Mouse (Mus musculus): ENCODE measurements around the gene Cbfb. TPM values are rescaled to one million over a fixed set of nuclear protein-coding genes. Genes with fewer than 3 reads are reported as not detected.

Gene Cbfb
- total and polyA plus RNA-seq, 3 experiments, result 31.4 to 182 (median 81.9) TPM

DNA sequence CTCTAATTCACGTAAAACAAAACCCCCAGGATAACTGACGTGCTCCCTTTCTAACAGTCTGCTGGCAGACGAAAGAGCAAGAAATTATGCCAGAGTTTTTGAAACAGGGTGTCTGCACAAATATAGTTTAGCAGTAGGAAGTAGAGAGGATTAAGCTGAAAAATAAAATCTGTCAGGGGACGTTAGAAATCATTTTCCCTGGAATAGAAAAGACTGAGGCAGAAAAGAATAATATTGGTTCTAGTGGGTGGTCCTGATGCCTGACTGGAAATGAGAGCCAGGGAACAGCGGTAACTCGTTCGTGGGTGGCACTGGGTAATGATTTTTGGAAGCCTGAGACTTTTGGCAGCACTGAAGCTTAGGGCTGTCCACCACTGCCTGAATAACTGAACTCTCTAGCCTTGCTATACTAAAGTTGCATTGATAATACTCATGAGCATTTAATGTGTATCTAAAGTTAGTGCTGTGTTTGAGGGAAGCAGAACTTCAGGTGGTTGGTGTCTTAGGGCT, 36.3 kb downstream of the Cbfb start:
- H3K9me3 ChIP-seq (replicated peaks), result no peaks in the 10 kb centered on the region
- H3K36me3 ChIP-seq (replicated peaks), result peaks cover 63% of the 10 kb centered on the region
- H3K4me1 ChIP-seq (ENCODE audit: insufficient read depth, low read depth, low read length), result peaks cover 3% of the 10 kb centered on the region; the same call in 1 of the 2 replicates
- no peak overlapping the region for H3K4me3 ChIP-seq (ENCODE audit: low read depth, low read length)
- TF ChIP-seq TAL1 (conservative IDR thresholded peaks at IDR 0.05; ENCODE audit: low read depth, low read length) (no peak), POLR2AphosphoS5 (IDR thresholded peaks at IDR 0.05; ENCODE audit: insufficient replicate concordance, low read depth, low read length) (no peak), GATA2 (IDR thresholded peaks at IDR 0.05; ENCODE audit: borderline replicate concordance, low read depth, low read length) (no peak), CTCF (IDR thresholded peaks at IDR 0.05; ENCODE audit: low read depth, low read length) (no peak), GATA1 (IDR thresholded peaks at IDR 0.05; ENCODE audit: borderline replicate concordance, low read length) (no peak)
- no peak for DNase-seq (ENCODE audit: low spot score)
- no peak for ATAC-seq (ENCODE audit: extremely low read depth, insufficient number of reproducible peaks, low FRiP score, poor library complexity, severe bottlenecking)
- H3K27me3 ChIP-seq (ENCODE audit: insufficient read depth, low read length), result no peaks in the 10 kb centered on the region

- H3K36me3 ChIP-seq (replicated peaks), result peaks cover 60% of the 10 kb centered on the region
Measured at GRCm38 (mm10) chr8:105207675-105208273, 37.3 kb downstream of the Cbfb start.

DNA sequence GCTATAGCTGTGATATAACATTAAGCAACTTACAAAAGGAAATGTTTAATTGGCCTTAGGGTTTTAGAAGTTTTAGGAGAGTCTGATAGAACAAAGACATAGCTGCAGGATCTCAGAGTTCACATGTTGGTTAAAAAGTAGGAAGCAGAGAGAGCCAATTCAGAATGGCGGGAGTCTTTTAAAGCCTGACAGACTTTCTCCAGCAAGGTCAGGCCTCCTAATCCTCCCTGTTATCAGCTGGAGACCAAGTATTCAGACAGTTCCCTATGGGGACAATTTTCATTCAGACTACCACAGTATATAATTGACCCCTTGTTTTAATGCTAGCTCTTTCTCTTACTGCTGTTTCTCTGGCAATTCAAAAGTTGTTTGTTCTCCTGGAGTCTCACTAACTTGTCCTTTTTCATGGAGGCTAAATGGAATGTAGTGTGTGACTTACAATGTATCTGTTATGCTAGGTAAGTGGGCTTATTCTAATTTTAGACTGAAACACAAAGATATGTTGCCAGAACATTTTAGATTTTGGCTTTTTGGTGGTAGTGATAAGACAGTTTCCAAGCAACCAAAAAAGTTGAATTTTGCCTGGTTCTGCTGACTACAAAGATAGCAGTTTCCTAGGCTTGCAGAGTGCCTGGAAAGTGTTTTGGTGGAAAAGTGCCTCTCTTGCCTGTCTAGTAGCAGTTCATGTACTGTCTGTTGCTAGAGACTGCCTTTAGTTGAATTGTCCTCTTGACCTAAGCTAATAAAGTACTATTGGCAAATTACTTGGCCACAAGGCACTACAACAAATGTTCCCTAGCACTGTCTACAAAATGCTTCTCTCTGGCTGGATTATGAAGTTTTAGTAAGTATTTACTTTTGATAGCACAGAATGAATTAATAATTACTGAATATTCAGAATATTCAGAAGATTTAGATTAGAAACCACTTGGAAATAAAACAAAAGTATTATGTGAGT, 39.0 kb downstream of the Cbfb start:
- peaks cover 61% of the 10 kb centered on the region for H3K36me3 ChIP-seq (replicated peaks)
- H3K27me3 ChIP-seq (ENCODE audit: insufficient read depth, low read length), result no peaks in the 10 kb centered on the region
- H3K4me3 ChIP-seq (ENCODE audit: low read depth, low read length), result no peak overlapping the region
- TF ChIP-seq POLR2AphosphoS5 (IDR thresholded peaks at IDR 0.05; ENCODE audit: insufficient replicate concordance, low read depth, low read length), result no peak
- TF ChIP-seq CTCF (IDR thresholded peaks at IDR 0.05; ENCODE audit: low read depth, low read length), result no peak
- TF ChIP-seq GATA1 (IDR thresholded peaks at IDR 0.05; ENCODE audit: borderline replicate concordance, low read length), result no peak
- TF ChIP-seq TAL1 (conservative IDR thresholded peaks at IDR 0.05; ENCODE audit: low read depth, low read length), result no peak
- TF ChIP-seq GATA2 (IDR thresholded peaks at IDR 0.05; ENCODE audit: borderline replicate concordance, low read depth, low read length), result no peak
- DNase-seq (ENCODE audit: low spot score), result no peak
- ATAC-seq (ENCODE audit: extremely low read depth, insufficient number of reproducible peaks, low FRiP score, poor library complexity, severe bottlenecking), result no peak
- no peaks in the 10 kb centered on the region for H3K9me3 ChIP-seq (replicated peaks)
- peaks cover 3% of the 10 kb centered on the region; the same call in 1 of the 2 replicates for H3K4me1 ChIP-seq (ENCODE audit: insufficient read depth, low read depth, low read length)

More at GRCm38 (mm10) chr8:105207675-105208273, 37.3 kb downstream of the Cbfb start:
- peaks cover 3% of the 10 kb centered on the region; the same call in 1 of the 2 replicates for H3K4me1 ChIP-seq (ENCODE audit: insufficient read depth, low read depth, low read length)
- DNase-seq (ENCODE audit: low spot score) (no peak), ATAC-seq (ENCODE audit: extremely low read depth, insufficient number of reproducible peaks, low FRiP score, poor library complexity, severe bottlenecking) (no peak)
- no peaks in the 10 kb centered on the region for H3K27me3 ChIP-seq (ENCODE audit: insufficient read depth, low read length)
- TF ChIP-seq POLR2AphosphoS5 (IDR thresholded peaks at IDR 0.05; ENCODE audit: insufficient replicate concordance, low read depth, low read length) (no peak), GATA2 (IDR thresholded peaks at IDR 0.05; ENCODE audit: borderline replicate concordance, low read depth, low read length) (no peak), GATA1 (IDR thresholded peaks at IDR 0.05; ENCODE audit: borderline replicate concordance, low read length) (no peak), CTCF (IDR thresholded peaks at IDR 0.05; ENCODE audit: low read depth, low read length) (no peak), TAL1 (conservative IDR thresholded peaks at IDR 0.05; ENCODE audit: low read depth, low read length) (no peak)
- H3K9me3 ChIP-seq (replicated peaks), result no peaks in the 10 kb centered on the region
- H3K4me3 ChIP-seq (ENCODE audit: low read depth, low read length), result no peak overlapping the region

DNA sequence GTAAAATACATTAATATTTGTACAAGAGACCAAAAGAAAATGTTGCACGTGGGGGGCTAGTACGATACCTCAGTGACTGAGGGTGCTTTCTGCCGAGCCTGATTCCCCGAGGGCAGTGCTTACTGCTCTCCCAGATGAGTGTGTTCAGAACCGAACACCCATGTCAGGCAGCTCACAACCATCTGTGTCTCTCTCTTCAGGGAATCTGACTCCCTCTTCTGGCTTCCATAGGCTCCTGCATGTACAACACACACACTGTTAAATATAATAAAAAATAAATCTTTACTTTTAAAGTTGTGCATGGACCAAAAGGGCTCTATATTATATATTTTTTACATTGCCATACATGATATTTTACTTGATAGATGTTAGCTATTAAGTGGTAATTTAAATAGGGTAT, 43.6 kb downstream of the Cbfb start:
- H3K27me3 ChIP-seq (ENCODE audit: insufficient read depth, low read length), result no peaks in the 10 kb centered on the region
- DNase-seq (ENCODE audit: low spot score) (no peak), ATAC-seq (ENCODE audit: extremely low read depth, insufficient number of reproducible peaks, low FRiP score, poor library complexity, severe bottlenecking) (no peak)
- no peaks in the 10 kb centered on the region; the same call in 1 of the 2 replicates for H3K4me1 ChIP-seq (ENCODE audit: insufficient read depth, low read depth, low read length)
- TF ChIP-seq GATA2 (IDR thresholded peaks at IDR 0.05; ENCODE audit: borderline replicate concordance, low read depth, low read length) (no peak), GATA1 (IDR thresholded peaks at IDR 0.05; ENCODE audit: borderline replicate concordance, low read length) (no peak), POLR2AphosphoS5 (IDR thresholded peaks at IDR 0.05; ENCODE audit: insufficient replicate concordance, low read depth, low read length) (no peak), TAL1 (conservative IDR thresholded peaks at IDR 0.05; ENCODE audit: low read depth, low read length) (no peak), CTCF (IDR thresholded peaks at IDR 0.05; ENCODE audit: low read depth, low read length) (no peak)
- H3K9me3 ChIP-seq (replicated peaks), result no peaks in the 10 kb centered on the region
- no peak overlapping the region for H3K4me3 ChIP-seq (ENCODE audit: low read depth, low read length)
- H3K36me3 ChIP-seq (replicated peaks), result peaks cover 47% of the 10 kb centered on the region

DNA sequence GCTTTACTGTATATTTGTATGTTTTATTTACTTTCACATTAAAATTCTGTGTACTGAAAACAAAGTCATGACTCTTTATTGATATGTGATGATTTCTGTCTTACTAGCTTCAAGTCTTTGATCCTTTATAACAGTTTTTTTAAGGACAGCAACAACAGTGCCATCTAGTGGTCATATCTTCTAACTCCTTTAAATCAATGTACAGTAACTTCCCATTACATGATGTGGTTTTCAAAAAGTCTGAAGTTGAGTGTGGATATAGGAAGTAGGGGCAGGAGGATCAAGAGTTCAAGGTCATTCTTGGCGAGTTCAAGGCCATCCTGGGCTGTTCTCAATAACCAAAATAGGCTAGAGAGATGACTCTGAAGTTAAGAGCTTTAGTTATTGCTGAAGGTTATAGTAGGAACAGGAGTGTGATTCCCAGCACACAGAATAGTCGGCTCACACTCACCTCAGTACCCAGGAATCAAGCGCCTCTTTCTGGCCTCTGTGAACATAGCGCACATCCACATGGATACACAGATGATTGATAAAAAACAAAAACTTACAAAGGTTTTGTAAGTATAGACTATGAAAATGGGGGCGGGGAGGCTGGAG, 47.5 kb downstream of the Cbfb start:
- ATAC-seq (ENCODE audit: extremely low read depth, insufficient number of reproducible peaks, low FRiP score, poor library complexity, severe bottlenecking) (no peak; the same call in 1 of the 2 replicates), DNase-seq (ENCODE audit: low spot score) (peak; percentile 14)
- Histone ChIP-seq H3K4me1 (ENCODE audit: insufficient read depth, low read depth, low read length) (no peaks in the 10 kb centered on the region), H3K27me3 (ENCODE audit: insufficient read depth, low read length) (no peaks in the 10 kb centered on the region), H3K36me3 (replicated peaks) (peaks cover 29% of the 10 kb centered on the region), H3K4me3 (ENCODE audit: low read depth, low read length) (no peak overlapping the region), H3K9me3 (replicated peaks) (no peaks in the 10 kb centered on the region)
- TF ChIP-seq CTCF (IDR thresholded peaks at IDR 0.05; ENCODE audit: low read depth, low read length), result no peak
- TF ChIP-seq GATA2 (IDR thresholded peaks at IDR 0.05; ENCODE audit: borderline replicate concordance, low read depth, low read length), result no peak
- TF ChIP-seq TAL1 (conservative IDR thresholded peaks at IDR 0.05; ENCODE audit: low read depth, low read length), result no peak
- TF ChIP-seq GATA1 (IDR thresholded peaks at IDR 0.05; ENCODE audit: borderline replicate concordance, low read length), result no peak
- no peak for TF ChIP-seq POLR2AphosphoS5 (IDR thresholded peaks at IDR 0.05; ENCODE audit: insufficient replicate concordance, low read depth, low read length)
